Mouse (Mus musculus): ENCODE measurements around the gene Abhd2. TPM values are rescaled to one million over a fixed set of nuclear protein-coding genes. Genes with fewer than 3 reads are reported as not detected.

Abhd2 gene
- 16.3 and 21.4 TPM in 2 replicates for polyA plus RNA-seq (2015; fragmentation: Nextera tagmentation; extraction: Ambion mirVana)

DNA sequence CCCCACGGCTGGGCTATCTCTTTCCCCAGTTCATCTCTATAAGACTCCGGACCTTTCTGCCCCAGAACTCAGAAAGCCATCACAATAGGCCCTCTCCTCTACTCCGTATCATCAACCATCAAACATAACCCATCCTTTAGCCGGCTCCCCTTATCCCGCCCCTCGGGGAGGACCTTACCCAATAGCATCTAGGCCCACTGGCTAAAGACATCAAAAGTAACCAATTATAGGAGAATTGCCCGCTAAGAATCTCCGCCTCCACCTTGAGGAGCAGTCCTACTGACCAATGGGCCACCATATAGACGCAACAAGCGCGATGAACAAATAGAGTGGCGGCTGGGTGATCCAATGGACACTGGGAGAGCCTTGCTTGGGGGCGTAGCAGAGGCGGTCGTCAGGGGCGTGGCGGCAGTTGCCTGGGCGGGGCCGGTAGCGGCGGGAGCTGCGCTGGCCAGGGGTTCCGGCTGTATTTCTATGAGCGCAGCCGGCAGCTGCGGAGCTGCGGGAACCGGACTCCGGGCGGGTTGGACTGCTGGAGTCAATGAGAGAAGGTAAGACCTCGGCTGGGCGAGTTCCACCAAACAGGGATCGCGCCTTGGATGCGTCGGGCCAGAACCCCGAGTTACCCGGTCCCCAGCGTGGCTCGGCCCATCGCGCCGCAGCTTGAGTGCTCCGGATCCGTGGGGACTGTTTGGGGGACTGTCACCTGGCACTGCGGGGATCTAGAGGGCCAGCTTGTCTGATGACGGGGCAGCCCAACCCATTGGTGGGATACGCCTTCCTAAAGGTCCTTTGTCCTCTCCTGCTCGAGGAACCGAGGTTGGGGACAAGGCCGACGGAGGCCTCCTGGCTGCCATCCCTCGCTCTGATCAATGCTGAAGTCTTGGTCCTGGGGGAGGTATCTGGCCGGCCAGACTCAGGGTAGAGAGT lies at the start of gene Abhd2:
Gene Abhd2 (plus strand): TSS at position 411 of the 930 bp plus-strand sequence.
- no peaks in the 10 kb centered on the region for H3K27me3 ChIP-seq (replicated peaks; ENCODE audit: control insufficient read depth, insufficient read depth, low read length)
- peak within 1 kb of the TSS; percentile 89 for H3K27ac ChIP-seq (ENCODE audit: low read depth, low read length)
- H3K4me1 ChIP-seq (ENCODE audit: control insufficient read depth, insufficient read depth, low read depth, low read length), result peaks cover 28% of the 10 kb centered on the region
- H3K9me3 ChIP-seq (ENCODE audit: control insufficient read depth, low read length), result no peaks in the 10 kb centered on the region
- H3K4me2 ChIP-seq (ENCODE audit: low read length), result peak within 1 kb of the TSS; percentile 85
- peak; percentile 100 for ATAC-seq
- H3K36me3 ChIP-seq (ENCODE audit: control insufficient read depth, insufficient read depth, low read length), result no peaks in the 10 kb centered on the region
- peak within 1 kb of the TSS; percentile 76 for H3K9ac ChIP-seq (ENCODE audit: low read depth, low read length)
- H3K4me3 ChIP-seq (ENCODE audit: low read length), result peak within 1 kb of the TSS; percentile 81
- WGBS, result under 1% methylated on average over 52 of the region's 54 CpGs

DNA sequence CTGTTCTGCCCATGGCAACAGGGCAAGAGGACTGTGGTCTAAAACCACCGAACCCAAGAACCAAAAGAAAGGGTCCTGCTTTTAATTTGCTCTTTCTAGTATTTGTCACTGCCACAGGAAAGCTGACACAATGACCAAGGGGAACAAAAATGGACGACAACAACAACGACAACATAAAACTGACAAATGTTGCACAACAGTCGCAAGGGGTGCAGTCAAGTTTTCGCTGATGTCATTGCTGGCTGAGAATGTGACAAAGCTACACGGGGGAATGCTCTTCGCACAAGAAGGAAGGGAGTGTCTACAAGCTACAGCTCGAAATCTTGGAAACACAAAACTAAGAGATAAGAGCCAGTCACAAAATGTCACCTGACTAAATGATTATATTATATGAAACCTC lies 47.5 kb upstream of the Abhd2 start:
- WGBS, result 83% methylated on average over 8 of the region's 8 CpGs

DNA sequence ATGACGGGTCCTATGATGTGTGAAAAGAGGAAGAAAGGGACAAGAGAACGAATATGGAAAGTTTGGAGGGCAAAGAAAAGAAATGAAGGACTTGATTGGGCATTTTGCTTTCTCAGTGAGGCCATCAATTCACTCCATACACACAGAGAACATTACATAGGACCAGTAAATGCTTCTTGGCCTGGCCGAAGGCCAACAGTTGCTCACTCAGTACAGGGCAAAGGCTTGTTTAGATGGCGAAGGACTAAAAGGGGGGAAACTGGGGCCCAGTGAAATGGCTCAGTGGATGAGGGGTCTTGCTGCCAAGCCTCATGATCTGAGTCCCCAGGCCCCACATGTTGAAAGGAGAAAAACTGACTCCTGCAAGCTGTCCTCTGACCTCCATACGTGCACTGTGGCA lies 46.8 kb upstream of the Abhd2 start:
- H3K27ac ChIP-seq (ENCODE audit: low read depth, low read length), result no peak overlapping the region
- H3K36me3 ChIP-seq (ENCODE audit: control insufficient read depth, insufficient read depth, low read length), result no peaks in the 10 kb centered on the region
- no peak for ATAC-seq
- no peak overlapping the region for H3K4me3 ChIP-seq (ENCODE audit: low read length)
- H3K4me1 ChIP-seq (ENCODE audit: control insufficient read depth, insufficient read depth, low read depth, low read length), result no peaks in the 10 kb centered on the region
- no peak overlapping the region for H3K4me2 ChIP-seq (ENCODE audit: low read length)
- no peaks in the 10 kb centered on the region for H3K27me3 ChIP-seq (replicated peaks; ENCODE audit: control insufficient read depth, insufficient read depth, low read length)
- no peaks in the 10 kb centered on the region for H3K9me3 ChIP-seq (ENCODE audit: control insufficient read depth, low read length)
- 82% methylated on average over 5 of the region's 5 CpGs for whole genome bisulfite sequencing
- no peak overlapping the region for H3K9ac ChIP-seq (ENCODE audit: low read depth, low read length)

More for the DNA sequence above, 47.5 kb upstream of the Abhd2 start:
- no peaks in the 10 kb centered on the region for H3K27me3 ChIP-seq (replicated peaks; ENCODE audit: control insufficient read depth, insufficient read depth, low read length)
- H3K9ac ChIP-seq (ENCODE audit: low read depth, low read length), result no peak overlapping the region
- H3K4me1 ChIP-seq (ENCODE audit: control insufficient read depth, insufficient read depth, low read depth, low read length), result no peaks in the 10 kb centered on the region
- ATAC-seq, result no peak
- H3K4me3 ChIP-seq (ENCODE audit: low read length), result no peak overlapping the region
- H3K4me2 ChIP-seq (ENCODE audit: low read length), result no peak overlapping the region
- no peak overlapping the region for H3K27ac ChIP-seq (ENCODE audit: low read depth, low read length)
- no peaks in the 10 kb centered on the region for H3K9me3 ChIP-seq (ENCODE audit: control insufficient read depth, low read length)
- H3K36me3 ChIP-seq (ENCODE audit: control insufficient read depth, insufficient read depth, low read length), result no peaks in the 10 kb centered on the region

DNA sequence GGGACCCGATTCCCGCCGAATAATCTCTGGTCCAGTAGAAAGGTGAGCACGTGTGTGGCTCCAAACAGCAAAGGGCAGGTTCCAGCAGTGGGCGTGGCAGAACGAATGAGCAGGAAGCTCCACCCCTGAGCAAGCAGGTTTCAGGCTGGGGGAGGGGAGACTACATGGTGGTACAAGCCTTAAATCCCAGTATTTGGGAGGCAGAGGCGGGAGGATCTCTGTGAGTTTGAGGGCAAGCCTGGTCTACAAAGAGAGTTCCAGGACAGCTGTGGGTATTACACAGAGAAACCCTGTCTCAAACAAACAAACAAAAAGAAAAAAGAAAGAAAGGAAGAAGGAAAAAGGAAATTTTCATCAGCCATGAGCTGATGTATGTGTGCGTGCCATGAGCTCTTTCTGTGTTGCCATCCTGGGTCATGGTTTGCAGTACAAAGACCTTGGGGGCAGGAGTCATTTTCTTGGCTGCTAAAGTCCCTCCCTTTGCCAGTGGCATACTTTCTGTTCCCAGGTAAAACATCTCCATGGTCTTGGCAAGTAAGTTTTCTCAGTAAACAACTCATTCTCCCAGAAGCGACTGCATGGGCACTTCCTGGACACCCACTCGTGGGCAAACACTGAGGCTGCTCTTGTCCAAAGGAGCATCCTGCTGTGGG lies 46.0 kb upstream of the Abhd2 start:
- Histone ChIP-seq H3K27me3 (replicated peaks; ENCODE audit: control insufficient read depth, insufficient read depth, low read length) (no peaks in the 10 kb centered on the region), H3K4me2 (ENCODE audit: low read length) (no peak overlapping the region), H3K27ac (ENCODE audit: low read depth, low read length) (no peak overlapping the region), H3K9me3 (ENCODE audit: control insufficient read depth, low read length) (no peaks in the 10 kb centered on the region), H3K36me3 (ENCODE audit: control insufficient read depth, insufficient read depth, low read length) (no peaks in the 10 kb centered on the region), H3K9ac (ENCODE audit: low read depth, low read length) (no peak overlapping the region), H3K4me1 (ENCODE audit: control insufficient read depth, insufficient read depth, low read depth, low read length) (no peaks in the 10 kb centered on the region), H3K4me3 (ENCODE audit: low read length) (no peak overlapping the region)
- no peak for ATAC-seq
- WGBS, result 88% methylated on average over 6 of the region's 10 CpGs

DNA sequence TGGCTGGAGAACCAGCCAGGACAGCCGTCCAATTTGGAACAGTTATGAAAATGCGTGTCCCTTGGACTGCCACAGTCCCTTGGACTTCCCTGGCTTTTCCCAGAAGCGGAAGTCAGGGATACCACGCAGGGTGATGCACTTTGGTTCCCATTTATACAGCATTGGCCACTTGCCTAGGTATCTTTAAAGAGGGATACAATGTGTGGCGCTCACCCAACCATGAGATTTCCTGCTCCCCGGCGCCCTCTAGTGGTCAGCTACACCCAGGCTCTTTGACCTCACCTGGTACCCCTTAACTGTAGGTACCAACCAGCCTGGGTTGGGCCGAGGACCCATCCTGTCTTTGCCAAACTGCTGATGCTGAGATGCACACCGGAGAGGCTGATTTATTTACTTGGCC lies 44.5 kb upstream of the Abhd2 start:
- WGBS, result 24% methylated on average over 9 of the region's 9 CpGs

DNA sequence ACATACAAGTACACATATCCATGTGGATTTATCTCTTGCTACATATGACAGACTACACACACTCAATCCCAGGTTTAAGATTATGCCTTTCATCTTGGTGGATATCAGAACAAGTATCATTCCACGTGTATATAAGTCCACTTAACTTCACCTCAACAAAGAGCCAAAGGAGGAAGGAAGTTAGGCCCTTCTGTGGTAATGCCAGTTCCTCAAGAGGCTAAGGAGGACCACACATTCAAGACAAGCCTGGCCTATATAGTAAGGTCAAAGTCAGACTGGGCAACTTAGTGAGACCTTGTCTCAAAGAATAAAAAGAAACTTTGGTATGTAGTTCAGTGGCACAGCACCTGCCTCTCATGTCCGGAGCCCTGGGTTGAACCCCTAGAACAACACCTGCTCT lies 41.4 kb upstream of the Abhd2 start:
- Histone ChIP-seq H3K4me3 (ENCODE audit: low read length) (no peak overlapping the region), H3K4me1 (ENCODE audit: control insufficient read depth, insufficient read depth, low read depth, low read length) (no peaks in the 10 kb centered on the region), H3K4me2 (ENCODE audit: low read length) (no peak overlapping the region), H3K27me3 (replicated peaks; ENCODE audit: control insufficient read depth, insufficient read depth, low read length) (no peaks in the 10 kb centered on the region), H3K9ac (ENCODE audit: low read depth, low read length) (no peak overlapping the region), H3K36me3 (ENCODE audit: control insufficient read depth, insufficient read depth, low read length) (no peaks in the 10 kb centered on the region), H3K27ac (ENCODE audit: low read depth, low read length) (no peak overlapping the region), H3K9me3 (ENCODE audit: control insufficient read depth, low read length) (no peaks in the 10 kb centered on the region)
- 87% methylated on average over 2 of the region's 2 CpGs for WGBS
- no peak for ATAC-seq

More for the DNA sequence above, 44.5 kb upstream of the Abhd2 start:
- Histone ChIP-seq H3K4me1 (ENCODE audit: control insufficient read depth, insufficient read depth, low read depth, low read length) (no peaks in the 10 kb centered on the region), H3K36me3 (ENCODE audit: control insufficient read depth, insufficient read depth, low read length) (no peaks in the 10 kb centered on the region), H3K9ac (ENCODE audit: low read depth, low read length) (no peak overlapping the region), H3K9me3 (ENCODE audit: control insufficient read depth, low read length) (no peaks in the 10 kb centered on the region), H3K4me2 (ENCODE audit: low read length) (no peak overlapping the region), H3K4me3 (ENCODE audit: low read length) (no peak overlapping the region), H3K27me3 (replicated peaks; ENCODE audit: control insufficient read depth, insufficient read depth, low read length) (no peaks in the 10 kb centered on the region), H3K27ac (ENCODE audit: low read depth, low read length) (no peak overlapping the region)
- peak; percentile 68 for ATAC-seq

DNA sequence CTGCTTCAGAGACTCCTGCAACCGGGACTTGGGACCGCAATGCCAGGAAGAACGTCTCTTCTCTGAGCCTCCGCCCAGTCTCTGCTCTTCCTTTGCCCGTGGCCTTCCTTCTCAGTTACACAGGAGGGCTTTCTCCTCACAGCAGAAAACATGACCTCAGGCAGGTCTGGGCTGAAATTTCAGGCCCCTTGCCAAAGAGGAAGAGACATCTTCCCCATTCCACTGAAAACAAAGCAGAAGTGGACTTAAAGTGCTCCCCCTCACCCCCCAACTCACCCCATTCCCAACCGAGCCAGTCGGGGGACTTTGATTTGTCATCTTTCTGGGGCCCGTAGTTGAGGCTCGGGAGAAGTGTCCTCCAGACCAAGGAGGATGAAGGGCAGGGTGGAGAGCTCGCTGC lies 41.0 kb upstream of the Abhd2 start:
- H3K27ac ChIP-seq (ENCODE audit: low read depth, low read length), result no peak overlapping the region
- no peaks in the 10 kb centered on the region for H3K4me1 ChIP-seq (ENCODE audit: control insufficient read depth, insufficient read depth, low read depth, low read length)
- no peak overlapping the region for H3K4me2 ChIP-seq (ENCODE audit: low read length)
- ATAC-seq, result no peak
- no peaks in the 10 kb centered on the region for H3K27me3 ChIP-seq (replicated peaks; ENCODE audit: control insufficient read depth, insufficient read depth, low read length)
- H3K9me3 ChIP-seq (ENCODE audit: control insufficient read depth, low read length), result no peaks in the 10 kb centered on the region
- no peaks in the 10 kb centered on the region for H3K36me3 ChIP-seq (ENCODE audit: control insufficient read depth, insufficient read depth, low read length)
- WGBS, result 90% methylated on average over 10 of the region's 10 CpGs
- H3K9ac ChIP-seq (ENCODE audit: low read depth, low read length), result no peak overlapping the region
- H3K4me3 ChIP-seq (ENCODE audit: low read length), result no peak overlapping the region

DNA sequence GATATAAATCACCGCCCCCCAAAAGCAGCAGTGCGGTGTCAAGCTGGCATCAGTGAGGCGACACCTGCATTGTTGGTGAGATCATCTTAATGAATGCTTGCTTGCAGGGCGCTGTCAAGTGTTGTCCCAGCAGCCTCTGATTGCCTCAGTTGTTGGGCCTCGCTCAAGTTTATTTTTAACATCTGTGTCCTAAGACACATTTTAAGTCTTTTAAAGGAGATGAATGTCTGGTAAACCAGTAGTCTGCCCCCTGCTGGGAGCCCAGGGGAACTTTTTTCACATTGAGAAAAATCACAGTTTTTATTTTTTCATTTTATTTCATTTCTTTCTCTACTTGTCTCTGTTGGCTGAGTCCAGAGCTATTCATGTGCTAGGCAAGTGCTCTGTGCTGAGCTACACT lies 34.3 kb upstream of the Abhd2 start:
- WGBS, result 72% methylated on average over 5 of the region's 5 CpGs
- H3K9ac ChIP-seq (ENCODE audit: low read depth, low read length), result no peak overlapping the region
- H3K36me3 ChIP-seq (ENCODE audit: control insufficient read depth, insufficient read depth, low read length), result no peaks in the 10 kb centered on the region
- H3K9me3 ChIP-seq (ENCODE audit: control insufficient read depth, low read length), result no peaks in the 10 kb centered on the region
- no peak for ATAC-seq
- H3K4me2 ChIP-seq (ENCODE audit: low read length), result no peak overlapping the region
- H3K27ac ChIP-seq (ENCODE audit: low read depth, low read length), result no peak overlapping the region
- no peak overlapping the region for H3K4me3 ChIP-seq (ENCODE audit: low read length)
- H3K27me3 ChIP-seq (replicated peaks; ENCODE audit: control insufficient read depth, insufficient read depth, low read length), result no peaks in the 10 kb centered on the region
- no peaks in the 10 kb centered on the region for H3K4me1 ChIP-seq (ENCODE audit: control insufficient read depth, insufficient read depth, low read depth, low read length)

DNA sequence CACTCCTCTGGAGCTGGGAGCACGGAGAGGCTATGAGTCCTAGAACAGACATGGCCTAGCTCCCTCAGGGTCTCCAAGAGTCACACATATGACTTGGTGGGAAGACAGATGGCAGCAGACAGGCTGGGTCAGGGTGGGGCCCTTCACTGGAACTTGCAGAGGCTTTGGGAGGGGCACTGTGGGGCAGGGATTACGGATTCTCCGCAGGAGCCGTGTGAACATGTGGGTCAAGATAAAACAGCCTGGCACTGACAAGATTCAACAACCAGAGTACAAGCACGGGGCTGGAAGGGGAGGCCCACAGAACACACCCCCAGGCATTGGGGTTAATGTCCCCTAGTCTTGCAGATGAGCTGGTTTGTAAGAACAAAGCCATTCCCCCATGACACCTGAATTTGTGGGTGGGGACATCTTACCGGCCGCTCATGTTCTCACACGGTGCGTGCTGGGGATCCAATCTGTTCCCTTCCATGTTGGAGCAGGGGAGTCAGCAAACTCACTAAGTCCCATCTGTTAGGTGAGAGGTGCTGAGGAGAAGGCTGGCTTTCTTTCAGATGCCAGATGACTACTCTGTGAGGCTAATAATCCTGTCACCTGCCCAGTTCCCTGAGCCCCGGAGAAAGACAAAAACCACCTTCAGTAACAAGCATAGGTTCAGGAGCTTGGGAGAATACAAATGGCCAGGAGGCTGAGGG lies 30.9 kb upstream of the Abhd2 start:
- ATAC-seq, result peak; percentile 57; the same call in 1 of the 2 replicates
- Histone ChIP-seq H3K4me1 (ENCODE audit: control insufficient read depth, insufficient read depth, low read depth, low read length) (no peaks in the 10 kb centered on the region), H3K4me3 (ENCODE audit: low read length) (no peak overlapping the region), H3K9me3 (ENCODE audit: control insufficient read depth, low read length) (no peaks in the 10 kb centered on the region), H3K4me2 (ENCODE audit: low read length) (no peak overlapping the region), H3K9ac (ENCODE audit: low read depth, low read length) (no peak overlapping the region), H3K27ac (ENCODE audit: low read depth, low read length) (no peak overlapping the region), H3K27me3 (replicated peaks; ENCODE audit: control insufficient read depth, insufficient read depth, low read length) (no peaks in the 10 kb centered on the region), H3K36me3 (ENCODE audit: control insufficient read depth, insufficient read depth, low read length) (no peaks in the 10 kb centered on the region)
- 68% methylated on average over 10 of the region's 10 CpGs for WGBS
